Mouse (Mus musculus) stomach, postnatal 0 days (tissue): Measurements from ENCODE around the gene Cbr2. TPM values are rescaled to one million over a fixed set of nuclear protein-coding genes. Genes with fewer than 3 reads are reported as not detected.

Source experiments
- ATAC-seq: fragments of 200-750 bp; cut with Nextera tagmentation; 2 replicates; pipeline ENCODE4 v1.8.0; 2017; ENCODE audit not compliant: low FRiP score, low TSS enrichment
- DNase-seq: peaks from one replicate; pipeline ENCODE4 v3.0.0-alpha.2; 2016; ENCODE audit warnings: low spot score
- H3K27ac ChIP-seq: fragments of 300-500 bp; sonication (generic); replicated peaks from 2 replicates; pipeline ENCODE4 v1.5.1; 2014; ENCODE audit warnings: mild to moderate bottlenecking, control low read depth
- H3K27me3 ChIP-seq: fragments of 300-500 bp; sonication (generic); 2 replicates; pipeline ENCODE4 v1.6.1; 2014; ENCODE audit warnings: low read length; ENCODE audit not compliant: control insufficient read depth, insufficient read depth
- H3K36me3 ChIP-seq: fragments of 300-500 bp; sonication (generic); 2 replicates; pipeline ENCODE4 v1.6.1; 2014; ENCODE audit warnings: low read length, mixed read lengths; ENCODE audit not compliant: control insufficient read depth, insufficient read depth
- H3K4me1 ChIP-seq: fragments of 300-500 bp; sonication (generic); replicated peaks from 2 replicates; pipeline ENCODE4 v1.6.1; 2014; ENCODE audit warnings: antibody characterized with exemption; ENCODE audit not compliant: control insufficient read depth, insufficient read depth
- H3K4me2 ChIP-seq: fragments of 300-500 bp; sonication (generic); replicated peaks from 2 replicates; pipeline ENCODE4 v1.6.1; 2014; ENCODE audit warnings: low read depth, mild to moderate bottlenecking, control low read depth, moderate library complexity
- H3K4me3 ChIP-seq: fragments of 300-500 bp; sonication (generic); 2 replicates; pipeline ENCODE4 v1.5.1; 2014; ENCODE audit warnings: low read depth, low read length, control low read depth
- H3K9ac ChIP-seq: fragments of 300-500 bp; sonication (generic); 2 replicates; pipeline ENCODE4 v1.6.1; 2014; ENCODE audit warnings: mild to moderate bottlenecking, low read length, control low read depth, mixed read lengths
- H3K9me3 ChIP-seq: fragments of 300-500 bp; sonication (generic); 2 replicates; pipeline ENCODE4 v1.6.1; 2016; ENCODE audit warnings: low read length; ENCODE audit not compliant: control insufficient read depth
- CTCF ChIP-seq: IDR thresholded peaks from 2 replicates; pipeline ENCODE4 v1.5.1; 2016; ENCODE audit warnings: antibody characterized with exemption, low read depth, mild to moderate bottlenecking, moderate library complexity
- EP300 ChIP-seq: optimal IDR thresholded peaks from 2 replicates; pipeline ENCODE3; 2016; ENCODE audit warnings: antibody characterized with exemption
- WGBS: fragments of 180-500 bp; shearing (Covaris S2); extraction: QIAGEN DNeasy Blood & Tissue Kit; methylation state at CpG from one replicate; pipeline ENCODE4 v1.1.7; 2014; 5-methylcytosine and 5-hydroxymethylcytosine counted together
- polyA plus RNA-seq: library from polyadenylated mRNA; unstranded; fragments of >200 nt; fragmentation: Nextera tagmentation; extraction: Ambion mirVana; gene quantifications from 2 replicates; pipeline ENCODE4 v1.2.1, GENCODE M21; 2015

Cbr2 gene
- polyA plus RNA-seq, 1 experiment from 2014 or later = 160 TPM

DNA sequence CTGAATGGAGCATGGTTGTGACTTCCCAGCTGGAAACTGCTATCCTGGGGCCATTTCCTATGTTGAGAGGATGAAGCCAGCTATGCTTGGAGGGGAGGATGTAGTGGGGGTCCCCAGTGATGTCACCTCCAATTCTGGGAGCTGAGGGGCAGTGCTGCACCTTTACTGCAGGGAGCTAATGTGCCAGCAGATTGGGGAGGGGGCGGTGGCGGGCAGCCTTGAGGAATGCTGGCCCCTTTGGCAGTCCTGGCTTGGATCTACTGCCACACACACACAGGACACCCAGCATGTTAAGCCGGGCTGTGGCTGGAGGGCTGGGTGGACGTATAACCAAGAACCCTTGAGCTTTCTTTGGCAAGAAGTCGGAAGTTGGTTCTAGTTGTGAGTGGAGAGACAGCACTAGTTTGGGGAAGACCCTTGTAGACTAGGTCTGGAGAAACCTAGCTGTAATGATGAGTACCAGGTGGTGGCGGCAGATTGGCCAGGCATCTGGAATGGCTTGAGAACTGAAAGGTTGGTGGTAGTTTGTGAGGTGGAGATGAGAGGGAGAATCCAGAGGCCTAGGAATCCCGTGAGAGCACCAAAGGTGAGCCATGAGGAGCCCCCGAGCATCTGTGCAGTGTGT is 19.8 kb downstream of the Cbr2 start:
- 63% methylated on average over 8 of the region's 8 CpGs for WGBS
- Histone ChIP-seq H3K4me2 (peak overlapping the region; percentile 97), H3K9ac (no peak overlapping the region), H3K27me3 (no peaks in the 10 kb centered on the region), H3K4me3 (no peak overlapping the region), H3K36me3 (peaks cover 5% of the 10 kb centered on the region), H3K9me3 (no peaks in the 10 kb centered on the region), H3K4me1 (no peaks in the 10 kb centered on the region), H3K27ac (no peak overlapping the region)
- DNase-seq (no peak), ATAC-seq (no peak)
- TF ChIP-seq CTCF (no peak), EP300 (no peak)

DNA sequence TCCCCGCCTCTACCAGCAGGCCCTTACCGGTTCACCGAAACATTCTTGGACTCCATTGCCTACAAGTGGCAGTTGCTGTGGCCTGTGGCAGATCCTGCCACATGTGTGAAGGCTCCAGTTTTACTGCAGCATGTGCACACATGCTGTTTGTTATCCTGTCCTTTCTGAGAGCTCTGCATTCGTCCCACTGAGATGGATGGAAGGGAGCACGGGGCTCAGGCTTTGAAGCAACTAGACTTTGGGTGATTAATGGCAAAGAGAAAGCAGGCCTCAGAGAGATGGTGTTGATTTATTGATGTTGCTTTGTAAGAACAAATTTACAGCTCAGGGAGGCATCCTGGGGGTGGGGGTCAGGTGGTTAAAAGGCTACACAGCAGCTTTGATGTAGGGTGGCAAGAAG is 21.2 kb downstream of the Cbr2 start:
- Histone ChIP-seq H3K27me3 (no peaks in the 10 kb centered on the region), H3K9me3 (no peaks in the 10 kb centered on the region), H3K27ac (no peak overlapping the region), H3K9ac (no peak overlapping the region), H3K36me3 (peaks cover 3% of the 10 kb centered on the region), H3K4me2 (no peak overlapping the region), H3K4me1 (no peaks in the 10 kb centered on the region), H3K4me3 (no peak overlapping the region)
- no peak for DNase-seq
- no peak for ATAC-seq
- 41% methylated on average over 5 of the region's 5 CpGs for WGBS
- no peak for TF ChIP-seq CTCF
- TF ChIP-seq EP300 = no peak

DNA sequence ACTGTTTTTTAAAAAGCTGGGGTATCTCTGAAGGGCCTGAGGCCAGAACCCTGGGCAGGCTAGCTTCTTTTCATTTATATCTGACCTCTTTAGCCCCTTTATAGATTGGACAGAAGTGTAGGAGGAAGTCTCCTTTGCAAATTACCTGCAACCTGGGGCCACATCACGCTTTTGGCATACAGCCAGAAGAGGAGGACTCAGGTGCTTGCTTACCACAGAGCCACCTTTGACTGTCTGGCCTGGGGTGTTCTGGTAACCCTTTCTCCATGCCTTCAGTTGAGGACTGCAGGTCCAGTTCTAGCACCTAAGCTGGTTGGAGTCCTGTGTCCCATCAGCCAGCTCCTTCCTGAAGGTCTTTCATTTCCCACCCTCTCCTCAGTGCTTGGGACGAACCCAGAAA is 22.4 kb downstream of the Cbr2 start:
- Histone ChIP-seq H3K27me3 (no peaks in the 10 kb centered on the region), H3K4me3 (no peak overlapping the region), H3K4me2 (no peak overlapping the region), H3K4me1 (no peaks in the 10 kb centered on the region), H3K9me3 (no peaks in the 10 kb centered on the region), H3K27ac (peak overlapping the region; percentile 56), H3K9ac (no peak overlapping the region), H3K36me3 (peaks cover 3% of the 10 kb centered on the region)
- TF ChIP-seq EP300 (no peak), CTCF (no peak)
- WGBS = 64% methylated on average over 2 of the region's 2 CpGs
- DNase-seq (peak; percentile 80), ATAC-seq (no peak)

DNA sequence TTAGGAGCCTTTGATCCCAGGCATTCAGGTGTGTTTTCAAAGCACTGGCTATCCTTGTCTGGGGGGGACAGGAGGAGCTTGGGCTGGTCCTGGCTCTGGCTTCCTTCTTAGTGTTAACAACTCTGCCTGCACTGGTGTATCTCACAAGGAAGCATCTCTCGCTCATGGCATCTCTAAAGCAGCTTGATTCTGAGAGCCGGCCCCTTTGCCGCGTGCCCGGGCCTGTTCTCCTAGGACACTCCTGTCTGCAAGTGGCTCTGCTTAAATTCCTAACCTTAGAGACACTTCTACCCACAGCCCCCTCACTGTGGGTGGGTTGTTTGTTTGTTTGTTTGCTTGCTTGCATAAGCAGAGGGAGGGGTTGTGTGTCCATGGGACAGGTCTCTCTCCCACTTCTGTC is 23.9 kb downstream of the Cbr2 start:
- no peaks in the 10 kb centered on the region for H3K27me3 ChIP-seq
- H3K4me1 ChIP-seq = 0 out of 2 replicates have a peak, but pooled peaks cover 3% of the 10 kb centered on the region
- no peak overlapping the region for H3K4me3 ChIP-seq
- ATAC-seq (no peak), DNase-seq (no peak)
- no peaks in the 10 kb centered on the region for H3K9me3 ChIP-seq
- WGBS = 49% methylated on average over 5 of the region's 5 CpGs
- no peak for TF ChIP-seq CTCF
- no peak for TF ChIP-seq EP300
- peaks cover 3% of the 10 kb centered on the region for H3K36me3 ChIP-seq
- no peak overlapping the region for H3K9ac ChIP-seq
- no peak overlapping the region for H3K4me2 ChIP-seq
- no peak overlapping the region for H3K27ac ChIP-seq

DNA sequence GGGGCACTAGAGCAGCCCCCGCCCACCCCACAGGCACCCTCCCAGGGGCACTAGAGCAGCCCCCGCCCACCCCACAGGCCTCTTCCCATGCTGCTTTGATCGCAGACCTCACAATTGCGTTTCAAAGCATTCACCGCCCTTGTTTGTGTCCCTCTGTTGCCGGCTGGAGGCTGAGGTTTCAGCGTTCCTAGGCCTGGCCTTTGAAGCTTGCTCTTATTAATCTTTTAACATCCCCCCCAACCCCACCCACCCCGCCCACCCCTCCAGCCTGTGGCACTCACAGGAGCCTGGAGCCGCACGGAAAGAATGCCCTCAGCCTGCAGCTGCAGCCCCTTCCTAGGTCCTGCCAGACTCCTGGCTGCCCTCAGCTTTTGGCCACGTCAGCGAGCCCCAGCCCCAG is 24.7 kb downstream of the Cbr2 start:
- TF ChIP-seq EP300 (no peak), CTCF (no peak)
- H3K9me3 ChIP-seq = no peaks in the 10 kb centered on the region

DNA sequence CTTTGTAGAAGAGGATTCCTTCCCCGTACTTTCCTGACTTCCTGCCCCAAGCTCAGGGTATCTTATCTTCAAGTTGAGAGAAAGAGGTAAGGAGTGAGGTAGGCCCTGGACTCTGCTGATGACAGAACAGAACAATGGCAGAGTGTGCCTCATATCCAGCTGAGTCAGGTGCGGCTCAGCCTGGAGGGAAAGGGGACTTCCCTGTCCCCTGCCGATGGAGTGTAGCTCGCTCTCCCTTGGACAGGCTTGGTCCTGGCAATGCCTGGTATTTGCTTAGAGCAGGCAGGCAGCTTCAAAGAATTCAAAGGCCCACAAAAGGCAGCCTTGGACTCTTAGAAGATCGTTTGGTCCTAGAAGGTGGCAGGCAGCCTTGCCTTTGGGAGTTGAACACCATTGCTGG is 25.8 kb downstream of the Cbr2 start:
- Histone ChIP-seq H3K27ac (no peak overlapping the region), H3K9ac (no peak overlapping the region), H3K4me1 (0 out of 2 replicates have a peak, but pooled peaks cover 3% of the 10 kb centered on the region), H3K36me3 (peaks cover 10% of the 10 kb centered on the region), H3K9me3 (no peaks in the 10 kb centered on the region), H3K4me3 (no peak overlapping the region), H3K4me2 (no peak overlapping the region), H3K27me3 (no peaks in the 10 kb centered on the region)
- DNase-seq = peak; percentile 58
- TF ChIP-seq EP300 (no peak), CTCF (no peak)
- 54% methylated on average over 5 of the region's 5 CpGs for WGBS
- ATAC-seq = peak; percentile 56; the same call in 1 of the 2 replicates

More for the DNA sequence above, 24.7 kb downstream of the Cbr2 start:
- Histone ChIP-seq H3K4me1 (0 out of 2 replicates have a peak, but pooled peaks cover 3% of the 10 kb centered on the region), H3K27me3 (no peaks in the 10 kb centered on the region), H3K36me3 (peaks cover 5% of the 10 kb centered on the region), H3K4me3 (no peak overlapping the region), H3K9ac (no peak overlapping the region), H3K4me2 (no peak overlapping the region), H3K27ac (no peak overlapping the region)
- ATAC-seq (no peak), DNase-seq (no peak)
- WGBS = 30% methylated on average over 12 of the region's 12 CpGs
